Mouse (Mus musculus): Measurements from ENCODE around the gene Rbpj. TPM values are rescaled to one million over a fixed set of nuclear protein-coding genes. Genes with fewer than 3 reads are reported as not detected.

The Rbpj gene
- polyA plus RNA-seq, 1 experiment from 2014 or later: 25.9 TPM

- no peak for ATAC-seq (replicated peaks; ENCODE audit: low FRiP score, low read depth)
- 83% methylated on average over 2 of the region's 3 CpGs for WGBS
These were observed 37.3 kb downstream of the Rbpj start for GRCm38 (mm10) chr5:53503261-53503660.

GRCm38 (mm10) chr5:53505751-53506150, 39.8 kb downstream of the Rbpj start:
- 79% methylated on average over 6 of the region's 6 CpGs for WGBS
- Histone ChIP-seq H3K27ac (no peak overlapping the region), H3K4me1 (replicated peaks; ENCODE audit: insufficient read depth, low read length) (no peaks in the 10 kb centered on the region), H3K4me2 (ENCODE audit: low read length) (no peak overlapping the region), H3K9me3 (replicated peaks; ENCODE audit: low read length) (no peaks in the 10 kb centered on the region), H3K4me3 (replicated peaks; ENCODE audit: low read depth, low read length) (no peak overlapping the region), H3K9ac (ENCODE audit: low read depth, low read length) (no peak overlapping the region), H3K36me3 (ENCODE audit: insufficient read depth, low read length) (no peaks in the 10 kb centered on the region), H3K27me3 (ENCODE audit: insufficient read depth, low read length) (no peaks in the 10 kb centered on the region)
- DNase-seq (ENCODE audit: low spot score) (no peak), ATAC-seq (replicated peaks; ENCODE audit: low FRiP score, low read depth) (no peak)
- no peak for TF ChIP-seq CTCF (IDR thresholded peaks at IDR 0.05; ENCODE audit: low read depth)

More at GRCm38 (mm10) chr5:53503261-53503660, 37.3 kb downstream of the Rbpj start:
- Histone ChIP-seq H3K9ac (ENCODE audit: low read depth, low read length) (no peak overlapping the region), H3K4me2 (ENCODE audit: low read length) (no peak overlapping the region), H3K4me1 (replicated peaks; ENCODE audit: insufficient read depth, low read length) (no peaks in the 10 kb centered on the region), H3K9me3 (replicated peaks; ENCODE audit: low read length) (no peaks in the 10 kb centered on the region), H3K27ac (no peak overlapping the region), H3K4me3 (replicated peaks; ENCODE audit: low read depth, low read length) (no peak overlapping the region), H3K36me3 (ENCODE audit: insufficient read depth, low read length) (no peaks in the 10 kb centered on the region), H3K27me3 (ENCODE audit: insufficient read depth, low read length) (no peaks in the 10 kb centered on the region)
- no peak for TF ChIP-seq CTCF (IDR thresholded peaks at IDR 0.05; ENCODE audit: low read depth)
- DNase-seq (ENCODE audit: low spot score): no peak

GRCm38 (mm10) chr5:53507371-53507770, 41.4 kb downstream of the Rbpj start:
- 73% methylated on average over 5 of the region's 5 CpGs for WGBS
- no peaks in the 10 kb centered on the region for H3K4me1 ChIP-seq (replicated peaks; ENCODE audit: insufficient read depth, low read length)
- ATAC-seq (replicated peaks; ENCODE audit: low FRiP score, low read depth): no peak
- no peak overlapping the region for H3K9ac ChIP-seq (ENCODE audit: low read depth, low read length)
- no peak overlapping the region for H3K4me2 ChIP-seq (ENCODE audit: low read length)
- no peak for DNase-seq (ENCODE audit: low spot score)
- H3K4me3 ChIP-seq (replicated peaks; ENCODE audit: low read depth, low read length): no peak overlapping the region
- H3K36me3 ChIP-seq (ENCODE audit: insufficient read depth, low read length): no peaks in the 10 kb centered on the region
- no peak overlapping the region for H3K27ac ChIP-seq
- no peaks in the 10 kb centered on the region for H3K27me3 ChIP-seq (ENCODE audit: insufficient read depth, low read length)
- no peak for TF ChIP-seq CTCF (IDR thresholded peaks at IDR 0.05; ENCODE audit: low read depth)
- no peaks in the 10 kb centered on the region for H3K9me3 ChIP-seq (replicated peaks; ENCODE audit: low read length)

GRCm38 (mm10) chr5:53509465-53509864, 43.5 kb downstream of the Rbpj start:
- H3K9ac ChIP-seq (ENCODE audit: low read depth, low read length): no peak overlapping the region
- H3K9me3 ChIP-seq (replicated peaks; ENCODE audit: low read length): no peaks in the 10 kb centered on the region
- H3K4me3 ChIP-seq (replicated peaks; ENCODE audit: low read depth, low read length): no peak overlapping the region
- WGBS: 48% methylated on average over 10 of the region's 10 CpGs
- H3K4me2 ChIP-seq (ENCODE audit: low read length): no peak overlapping the region
- ATAC-seq (replicated peaks; ENCODE audit: low FRiP score, low read depth): no peak
- H3K27ac ChIP-seq: no peak overlapping the region
- H3K36me3 ChIP-seq (ENCODE audit: insufficient read depth, low read length): no peaks in the 10 kb centered on the region
- TF ChIP-seq CTCF (IDR thresholded peaks at IDR 0.05; ENCODE audit: low read depth): no peak
- H3K4me1 ChIP-seq (replicated peaks; ENCODE audit: insufficient read depth, low read length): no peaks in the 10 kb centered on the region
- no peaks in the 10 kb centered on the region for H3K27me3 ChIP-seq (ENCODE audit: insufficient read depth, low read length)
- DNase-seq (ENCODE audit: low spot score): peak; percentile 22

GRCm38 (mm10) chr5:53509927-53510326, 44.0 kb downstream of the Rbpj start:
- DNase-seq (ENCODE audit: low spot score) (no peak), ATAC-seq (replicated peaks; ENCODE audit: low FRiP score, low read depth) (no peak)
- Histone ChIP-seq H3K4me2 (ENCODE audit: low read length) (no peak overlapping the region), H3K9ac (ENCODE audit: low read depth, low read length) (no peak overlapping the region), H3K4me1 (replicated peaks; ENCODE audit: insufficient read depth, low read length) (no peaks in the 10 kb centered on the region), H3K4me3 (replicated peaks; ENCODE audit: low read depth, low read length) (no peak overlapping the region), H3K9me3 (replicated peaks; ENCODE audit: low read length) (no peaks in the 10 kb centered on the region), H3K36me3 (ENCODE audit: insufficient read depth, low read length) (no peaks in the 10 kb centered on the region), H3K27ac (no peak overlapping the region), H3K27me3 (ENCODE audit: insufficient read depth, low read length) (no peaks in the 10 kb centered on the region)
- 88% methylated on average over 2 of the region's 2 CpGs for WGBS
- no peak for TF ChIP-seq CTCF (IDR thresholded peaks at IDR 0.05; ENCODE audit: low read depth)

- 76% methylated on average over 4 of the region's 4 CpGs for WGBS
- no peak for TF ChIP-seq CTCF (IDR thresholded peaks at IDR 0.05; ENCODE audit: low read depth)
- no peak for ATAC-seq (replicated peaks; ENCODE audit: low FRiP score, low read depth)
- H3K27ac ChIP-seq: no peak overlapping the region
- H3K4me3 ChIP-seq (replicated peaks; ENCODE audit: low read depth, low read length): no peak overlapping the region
- H3K9ac ChIP-seq (ENCODE audit: low read depth, low read length): no peak overlapping the region
- DNase-seq (ENCODE audit: low spot score): no peak
- H3K9me3 ChIP-seq (replicated peaks; ENCODE audit: low read length): no peaks in the 10 kb centered on the region
- H3K4me2 ChIP-seq (ENCODE audit: low read length): no peak overlapping the region
- no peaks in the 10 kb centered on the region for H3K4me1 ChIP-seq (replicated peaks; ENCODE audit: insufficient read depth, low read length)
- H3K27me3 ChIP-seq (ENCODE audit: insufficient read depth, low read length): no peaks in the 10 kb centered on the region
- H3K36me3 ChIP-seq (ENCODE audit: insufficient read depth, low read length): no peaks in the 10 kb centered on the region
These were observed 45.5 kb downstream of the Rbpj start for GRCm38 (mm10) chr5:53511426-53511825.

GRCm38 (mm10) chr5:53514959-53515612, 49.1 kb downstream of the Rbpj start:
- H3K27ac ChIP-seq: no peak overlapping the region
- 73% methylated on average over 4 of the region's 4 CpGs for WGBS
- TF ChIP-seq CTCF (IDR thresholded peaks at IDR 0.05; ENCODE audit: low read depth): no peak
- no peak overlapping the region for H3K4me3 ChIP-seq (replicated peaks; ENCODE audit: low read depth, low read length)
- ATAC-seq (replicated peaks; ENCODE audit: low FRiP score, low read depth) (no peak), DNase-seq (ENCODE audit: low spot score) (no peak)
- H3K9me3 ChIP-seq (replicated peaks; ENCODE audit: low read length): no peaks in the 10 kb centered on the region
- H3K9ac ChIP-seq (ENCODE audit: low read depth, low read length): no peak overlapping the region
- H3K4me2 ChIP-seq (ENCODE audit: low read length): no peak overlapping the region
- H3K4me1 ChIP-seq (replicated peaks; ENCODE audit: insufficient read depth, low read length): no peaks in the 10 kb centered on the region
- no peaks in the 10 kb centered on the region for H3K27me3 ChIP-seq (ENCODE audit: insufficient read depth, low read length)
- H3K36me3 ChIP-seq (ENCODE audit: insufficient read depth, low read length): no peaks in the 10 kb centered on the region

Measured in kidney, postnatal 0 days (tissue).